Mouse (Mus musculus): ENCODE measurements around the gene Mgat5.

The Mgat5 gene

DNA sequence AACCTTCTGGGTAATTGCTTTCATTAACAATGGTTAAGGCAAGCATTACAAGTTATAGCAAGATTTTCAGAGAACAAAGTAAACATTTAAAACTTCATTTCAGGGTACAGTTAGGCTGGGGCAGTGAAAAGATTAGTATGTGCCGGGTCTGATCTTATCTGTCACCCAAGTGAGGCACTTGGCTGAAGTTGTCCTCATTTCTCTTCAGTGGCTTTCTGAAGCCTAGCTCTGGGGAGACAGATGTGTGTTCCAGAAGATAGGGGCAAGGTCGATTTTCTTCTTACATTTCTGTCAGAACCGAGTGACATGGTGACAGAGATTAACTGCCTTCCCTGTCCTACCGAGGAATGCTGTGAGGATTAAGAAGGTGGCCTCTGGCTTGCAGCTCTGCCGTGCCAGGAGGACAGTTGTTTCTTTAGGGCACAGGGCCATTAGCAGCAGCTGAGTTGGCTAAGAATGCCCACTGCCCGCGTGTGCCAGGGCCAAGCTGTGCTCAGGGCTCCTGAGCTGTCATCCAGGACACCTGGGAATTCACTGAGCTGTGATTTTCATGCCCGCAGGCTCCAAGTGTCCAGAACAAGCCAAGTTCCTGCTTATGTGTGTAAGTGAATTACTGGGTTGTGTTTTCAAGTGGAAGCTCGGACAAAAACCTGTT, 134.1 kb downstream of the Mgat5 start:
- DNase-seq (ENCODE audit: low spot score in 2 of 2), result no peak

DNA sequence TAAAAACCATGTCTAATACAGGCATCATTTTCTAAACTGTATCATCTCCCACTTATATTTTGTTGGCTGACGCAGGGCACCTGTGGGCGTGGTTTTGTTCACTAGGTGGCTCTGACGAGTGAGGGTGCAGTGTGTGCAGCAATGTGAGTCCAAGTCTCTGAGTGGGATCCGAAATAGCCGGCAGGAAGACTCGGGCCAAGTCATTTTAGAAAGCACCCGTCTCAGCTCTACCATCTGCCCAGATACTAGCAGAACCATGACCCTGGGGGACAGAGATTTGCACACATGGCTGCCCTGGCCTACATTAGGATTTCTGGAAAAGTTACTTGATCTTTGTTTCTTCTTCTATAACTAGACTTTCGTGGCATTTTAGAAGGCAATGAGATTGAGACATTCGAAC, 135.5 kb downstream of the Mgat5 start:
- no peak for DNase-seq (ENCODE audit: low spot score in 2 of 2)

- no peak for DNase-seq (ENCODE audit: low spot score in 2 of 2)
Measured at GRCm38 (mm10) chr1:127344913-127345312, 140.1 kb downstream of the Mgat5 start.

DNA sequence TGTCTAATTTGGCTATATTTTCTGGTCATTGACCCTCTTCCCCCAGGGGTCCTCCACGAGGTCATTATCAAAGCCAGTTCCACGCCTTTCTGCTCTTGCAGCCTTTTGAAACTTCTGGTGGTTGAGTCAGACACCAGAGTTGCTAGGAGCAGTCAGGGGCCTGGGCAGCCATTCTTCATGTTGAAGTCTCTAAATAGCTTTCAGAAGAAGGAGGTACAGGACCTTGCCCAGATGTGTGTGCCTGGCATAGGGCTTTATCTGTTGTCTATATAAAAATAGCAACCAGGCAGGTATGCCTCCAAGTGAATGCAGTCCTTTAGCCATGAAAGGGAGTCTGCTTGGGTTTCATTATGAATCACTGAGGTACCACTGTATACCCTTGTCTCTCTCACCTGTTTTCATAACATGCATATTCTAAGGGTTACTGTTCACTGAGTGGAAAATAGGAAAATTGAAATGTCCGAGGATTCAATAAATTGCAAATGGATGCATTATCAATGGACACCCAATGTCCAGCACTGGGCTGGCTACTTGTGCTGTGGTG, 141.9 kb downstream of the Mgat5 start:
- no peak for DNase-seq (ENCODE audit: low spot score in 2 of 2)

DNA sequence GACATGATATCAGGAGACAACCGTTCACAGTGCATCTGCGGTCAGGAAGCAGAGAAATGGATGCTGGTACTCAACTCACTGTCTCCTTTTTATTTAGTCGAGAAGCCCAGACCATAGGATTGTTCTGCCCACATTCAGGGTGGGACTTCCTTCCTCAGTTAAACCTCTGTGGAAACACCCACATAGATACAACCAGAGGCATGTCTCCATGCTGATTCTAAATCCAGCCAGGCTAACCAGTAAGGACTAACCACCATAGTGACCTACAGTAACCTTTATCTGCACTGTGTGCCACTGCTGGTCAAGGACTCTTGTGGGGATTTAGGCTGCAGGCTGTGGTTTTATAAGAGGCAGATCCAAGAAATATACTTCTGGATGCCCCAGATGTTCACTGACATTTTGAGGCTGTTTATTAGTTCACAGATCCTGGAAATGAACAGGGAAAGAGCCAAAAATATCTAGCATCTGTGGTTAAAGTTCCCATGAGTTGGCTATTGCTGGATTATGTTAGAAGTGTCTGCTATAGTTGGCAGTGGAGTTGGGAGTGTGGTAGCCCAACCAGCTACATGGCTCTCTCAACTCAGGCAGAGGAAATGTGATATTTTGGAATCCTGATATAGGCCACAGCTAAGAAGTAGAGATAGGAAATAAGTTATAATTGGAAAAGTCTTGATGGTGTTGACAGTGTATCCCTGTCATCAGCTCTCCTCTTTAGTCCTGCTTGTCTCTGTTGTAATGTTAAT, 143.2 kb downstream of the Mgat5 start:
- DNase-seq (ENCODE audit: low spot score in 2 of 2), result no peak

- peak in 1 of 2 experiments; percentile 7 for DNase-seq (ENCODE audit: low spot score in 2 of 2)
Measured at GRCm38 (mm10) chr1:127348642-127349341, 144.0 kb downstream of the Mgat5 start.

DNA sequence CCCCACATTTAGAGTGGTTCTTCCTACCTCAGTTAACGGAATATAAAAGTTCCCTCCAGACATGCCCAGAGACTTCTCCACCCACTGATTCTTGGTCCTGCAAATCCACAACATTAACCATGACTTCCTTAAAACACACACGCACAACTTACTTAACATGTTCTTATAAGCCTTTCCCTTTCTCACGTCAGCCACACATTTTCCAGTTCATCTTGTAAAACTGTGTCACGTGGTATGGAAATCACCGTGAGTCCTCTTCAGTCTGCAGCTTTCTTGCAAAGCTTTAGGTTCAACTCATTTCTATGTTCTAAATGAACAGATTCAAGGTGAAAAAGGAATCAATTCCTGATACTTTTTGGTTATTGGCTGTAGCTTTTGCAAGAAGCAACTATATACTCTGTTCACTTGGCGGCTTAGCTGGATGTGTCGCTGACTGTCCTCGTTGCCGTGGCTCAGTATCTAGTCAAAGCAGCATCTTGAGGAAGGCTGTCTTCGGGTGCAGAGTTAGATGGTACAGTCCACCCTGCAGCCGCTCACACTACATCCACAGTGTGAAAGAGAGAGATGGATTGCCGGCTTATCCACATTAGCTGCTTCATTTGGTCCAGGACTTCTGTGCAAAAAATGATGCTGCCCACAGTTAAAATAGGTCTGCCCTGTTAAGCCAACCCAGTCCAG, 146.7 kb downstream of the Mgat5 start:
- DNase-seq (ENCODE audit: low spot score in 2 of 2), result no peak

DNA sequence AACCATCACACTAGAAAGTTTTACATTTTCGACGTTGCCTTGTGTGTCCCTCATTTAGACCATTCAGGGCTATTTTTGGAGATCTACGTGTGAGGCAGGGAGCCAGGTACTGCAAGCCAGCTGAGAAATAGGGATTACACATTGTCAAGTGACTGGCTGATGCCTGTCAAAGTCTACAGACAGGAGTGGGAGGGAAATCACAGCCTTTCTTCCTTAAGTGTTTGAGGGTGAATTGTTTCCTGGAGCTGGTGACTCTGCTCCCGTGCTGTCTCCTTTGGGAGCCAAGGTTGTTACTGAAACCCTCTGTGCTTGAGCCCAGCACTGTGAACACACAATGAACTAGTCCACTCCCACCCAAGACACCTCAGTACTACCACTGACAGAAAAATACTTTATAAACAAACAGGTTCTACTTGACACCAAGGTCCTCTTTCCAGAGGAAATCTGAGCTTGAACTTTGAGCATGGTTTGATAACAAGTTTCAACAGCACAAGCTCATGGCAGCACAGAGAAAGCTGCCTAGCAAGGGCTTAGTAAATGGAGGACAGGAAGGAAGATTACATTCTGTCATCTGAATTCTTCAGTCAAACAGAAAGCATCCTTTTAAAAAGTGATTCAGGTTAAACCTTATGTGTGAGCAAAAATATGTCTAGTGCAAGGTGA, 147.4 kb downstream of the Mgat5 start:
- no peak for DNase-seq (ENCODE audit: low spot score in 2 of 2)

DNA sequence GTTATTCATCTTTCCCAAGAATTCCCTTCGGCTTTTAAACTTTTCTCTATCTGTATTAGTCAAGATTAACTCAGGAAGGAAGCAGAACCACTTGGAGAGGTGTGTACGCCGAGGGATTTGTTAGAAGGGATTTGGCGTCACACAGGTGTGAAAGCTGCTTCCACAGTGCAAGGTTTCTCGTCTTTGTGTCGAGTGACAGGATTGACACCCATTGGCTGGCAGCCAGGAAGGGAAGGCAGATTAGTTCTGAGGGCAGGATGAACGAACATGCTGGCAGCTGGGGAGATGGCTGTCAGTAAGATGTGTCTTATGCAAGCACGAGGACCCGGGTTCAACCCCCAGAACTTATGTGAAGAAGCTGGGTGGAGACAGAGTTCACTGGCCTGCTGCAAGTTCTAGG, 148.6 kb downstream of the Mgat5 start:
- no peak for DNase-seq (ENCODE audit: low spot score in 2 of 2)

GRCm38 (mm10) chr1:127354152-127354551, 149.3 kb downstream of the Mgat5 start:
- no peak for DNase-seq (ENCODE audit: low spot score in 2 of 2)

- DNase-seq (ENCODE audit: low spot score in 2 of 2), result no peak
Measured at GRCm38 (mm10) chr1:127355034-127355433, 150.2 kb downstream of the Mgat5 start.

DNA sequence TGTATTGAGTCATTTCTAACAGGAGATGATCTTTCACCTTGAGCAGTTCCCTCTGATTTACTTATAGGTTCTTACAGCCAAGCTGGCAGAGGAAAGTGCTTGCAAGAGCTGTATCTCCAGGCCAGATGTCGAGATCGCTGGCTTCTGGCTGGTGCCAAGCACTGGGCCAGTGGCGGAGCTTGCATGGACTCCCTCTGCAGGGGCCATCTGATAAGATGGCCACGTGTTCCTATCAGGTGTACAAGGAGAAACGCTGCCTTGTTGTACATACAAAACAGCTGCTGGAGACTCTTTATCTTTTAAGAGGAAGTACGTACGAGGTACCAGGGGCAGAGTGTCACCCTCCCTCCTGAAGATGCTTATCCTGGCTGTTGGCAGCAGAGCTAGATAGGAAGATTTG, 158.8 kb downstream of the Mgat5 start:
- DNase-seq (ENCODE audit: low spot score in 2 of 2), result no peak

- DNase-seq (ENCODE audit: low spot score in 2 of 2), result no peak
Measured at GRCm38 (mm10) chr1:127365706-127366105, 160.9 kb downstream of the Mgat5 start.

DNA sequence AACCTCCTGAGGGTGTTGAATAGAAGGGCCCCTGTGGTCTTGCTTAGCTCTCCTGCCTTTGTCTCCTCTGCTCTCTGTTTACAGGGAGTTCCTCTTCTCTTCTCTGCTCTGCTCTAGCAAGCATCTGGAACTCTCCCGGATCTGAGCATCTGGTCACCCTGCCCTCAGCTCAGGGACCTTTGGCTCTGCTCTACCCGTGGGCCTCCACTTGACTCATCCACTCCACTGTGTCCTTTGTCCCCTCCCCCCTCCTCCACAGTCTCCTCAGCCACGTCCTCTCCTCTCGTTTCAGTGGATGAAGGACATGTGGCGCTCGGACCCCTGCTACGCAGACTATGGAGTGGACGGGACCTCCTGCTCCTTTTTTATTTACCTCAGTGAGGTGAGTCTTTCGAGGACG, 161.3 kb downstream of the Mgat5 start:
- no peak for DNase-seq (ENCODE audit: low spot score in 2 of 2)

- no peak for DNase-seq (ENCODE audit: low spot score in 2 of 2)
Measured at GRCm38 (mm10) chr1:127368513-127368912, 163.7 kb downstream of the Mgat5 start.

DNA sequence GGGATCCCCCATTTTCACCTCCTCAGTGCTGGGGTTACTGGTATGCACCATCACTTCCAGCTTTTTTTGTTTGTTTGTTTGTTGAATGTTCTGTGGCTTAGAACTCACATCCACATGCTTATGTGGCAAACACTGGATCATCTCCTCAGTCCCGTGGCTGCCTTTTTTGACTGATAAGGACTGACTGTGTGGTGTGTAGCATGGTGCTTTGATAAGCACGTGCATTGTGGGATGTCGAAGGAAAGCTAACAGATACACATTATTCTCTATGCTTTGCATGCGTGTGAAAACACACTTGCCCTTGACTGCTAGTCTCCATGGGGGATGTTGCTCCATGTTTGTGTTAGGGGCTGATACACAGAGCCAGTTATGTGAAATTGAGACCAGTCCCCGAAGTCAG, 164.7 kb downstream of the Mgat5 start:
- DNase-seq (ENCODE audit: low spot score in 2 of 2), result no peak

DNA sequence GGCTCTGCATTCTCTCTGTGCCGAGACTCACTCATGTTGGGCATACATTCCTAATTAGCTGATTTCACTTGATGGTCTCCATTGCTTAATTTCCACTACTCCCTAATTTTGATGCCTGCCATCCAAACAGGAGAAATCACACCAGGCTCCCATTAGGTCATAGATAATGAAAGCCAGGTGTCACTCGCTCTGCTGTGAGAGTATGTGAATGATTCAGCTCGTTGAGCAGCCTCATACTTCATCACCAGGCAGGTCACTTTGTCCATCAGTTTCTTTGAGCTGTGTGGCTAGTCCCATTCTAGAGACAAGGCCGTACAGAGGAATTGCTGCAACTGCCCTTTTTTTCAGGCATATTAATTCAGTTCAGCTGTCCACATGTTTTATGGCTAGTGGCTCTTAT, 167.3 kb downstream of the Mgat5 start:
- DNase-seq (ENCODE audit: low spot score in 2 of 2), result no peak

- DNase-seq (ENCODE audit: low spot score in 2 of 2), result no peak
Measured at GRCm38 (mm10) chr1:127373559-127373958, 168.7 kb downstream of the Mgat5 start.

DNA sequence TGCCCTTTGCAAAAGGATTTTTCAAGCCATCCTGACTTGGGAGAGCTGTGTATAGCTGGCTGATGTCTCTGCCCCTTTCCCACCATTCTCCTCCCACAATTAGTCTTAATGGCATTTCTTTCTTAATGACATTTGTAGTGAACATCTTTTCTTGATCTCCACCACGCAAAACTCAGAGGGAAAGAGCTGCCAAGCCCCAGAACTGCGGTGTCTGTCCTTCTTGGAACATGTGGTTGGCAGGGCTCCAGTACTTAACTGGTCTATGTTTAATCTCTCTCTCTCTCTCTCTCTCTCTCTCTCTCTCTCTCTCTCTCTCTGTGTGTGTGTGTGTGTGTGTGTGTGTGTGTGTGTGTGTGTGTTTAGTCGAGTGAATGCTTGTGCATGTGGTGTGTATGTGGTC, 169.3 kb downstream of the Mgat5 start:
- DNase-seq (ENCODE audit: low spot score in 2 of 2), result no peak

DNA sequence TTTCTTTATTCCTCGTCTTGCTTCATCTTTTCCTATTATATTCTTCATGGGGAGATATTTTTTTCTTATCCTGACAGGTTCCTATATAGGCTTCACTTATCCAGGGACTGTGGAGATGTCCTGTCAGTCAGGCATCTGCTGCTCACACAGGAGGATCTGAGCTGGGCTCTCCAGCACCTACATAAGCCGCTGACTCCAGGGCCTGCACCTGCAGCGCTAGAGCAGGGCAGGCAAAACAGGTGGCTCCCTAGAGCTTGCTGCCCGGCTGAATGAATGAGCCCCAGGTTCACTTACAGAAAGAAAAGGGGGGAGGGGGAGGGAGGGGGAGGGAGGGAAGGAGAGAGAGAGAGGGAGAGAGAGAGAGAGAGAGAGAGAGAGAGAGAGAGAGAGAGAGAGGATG, 175.3 kb downstream of the Mgat5 start:
- no peak for DNase-seq (ENCODE audit: low spot score in 2 of 2)

GRCm38 (mm10) chr1:127380749-127381501, 176.1 kb downstream of the Mgat5 start:
- no peak for DNase-seq (ENCODE audit: low spot score in 2 of 2)
